Mouse (Mus musculus): Measurements from ENCODE around the gene Foxl1.
A peak's percentile ranks its signal among the peaks of the same experiment; 100 is the strongest.
"Not testable (repeated sequence)": the region's sequence is repeated elsewhere in the genome, so short reads cannot be mapped to it uniquely, and the experiment has no call there.

Foxl1 gene

GRCm38 (mm10) chr8:121125311-121125876, 2.3 kb upstream of the Foxl1 start:
- DNase-seq = peak; percentile 67

GRCm38 (mm10) chr8:121126191-121126590, 1.5 kb upstream of the Foxl1 start:
- no peak for DNase-seq

GRCm38 (mm10) chr8:121126694-121127093, 1.0 kb upstream of the Foxl1 start:
- DNase-seq = no peak

GRCm38 (mm10) chr8:121127291-121127701, 444 bp upstream of the Foxl1 start:
- peak in 1 of 2 experiments; percentile 54 for DNase-seq

- DNase-seq = no peak
These were observed 958 bp downstream of the Foxl1 start for GRCm38 (mm10) chr8:121128531-121129264.

GRCm38 (mm10) chr8:121129265-121129940, 1.7 kb downstream of the Foxl1 start:
- DNase-seq = no peak

- no peak for DNase-seq
These were observed 2.8 kb downstream of the Foxl1 start for GRCm38 (mm10) chr8:121130522-121130921.

GRCm38 (mm10) chr8:121132961-121133513, 5.3 kb downstream of the Foxl1 start:
- DNase-seq = no peak

GRCm38 (mm10) chr8:121134102-121134501, 6.4 kb downstream of the Foxl1 start:
- no peak for DNase-seq

- DNase-seq = no peak
These were observed 6.8 kb downstream of the Foxl1 start for GRCm38 (mm10) chr8:121134512-121134911.

GRCm38 (mm10) chr8:121136856-121137255, 9.1 kb downstream of the Foxl1 start:
- no peak for DNase-seq

GRCm38 (mm10) chr8:121145457-121146134, 17.9 kb downstream of the Foxl1 start:
- not testable (repeated sequence) for DNase-seq

GRCm38 (mm10) chr8:121148573-121149083, 20.9 kb downstream of the Foxl1 start:
- DNase-seq = no peak

- DNase-seq = peak; percentile 22 to 46
These were observed 24.7 kb downstream of the Foxl1 start for GRCm38 (mm10) chr8:121152394-121152793.

- no peak for DNase-seq
These were observed 29.3 kb downstream of the Foxl1 start for GRCm38 (mm10) chr8:121156990-121157491.

GRCm38 (mm10) chr8:121158812-121159211, 31.1 kb downstream of the Foxl1 start:
- no peak for DNase-seq

GRCm38 (mm10) chr8:121161437-121161836, 33.7 kb downstream of the Foxl1 start:
- no peak for DNase-seq

GRCm38 (mm10) chr8:121162413-121162812, 34.7 kb downstream of the Foxl1 start:
- no peak for DNase-seq

GRCm38 (mm10) chr8:121162906-121163695, 35.4 kb downstream of the Foxl1 start:
- no peak for DNase-seq

- peak; percentile 50 to 70 for DNase-seq
These were observed 36.3 kb downstream of the Foxl1 start for GRCm38 (mm10) chr8:121164017-121164469.

- no peak for DNase-seq
These were observed 40.3 kb downstream of the Foxl1 start for GRCm38 (mm10) chr8:121168033-121168432.

GRCm38 (mm10) chr8:121170116-121170515, 42.4 kb downstream of the Foxl1 start:
- DNase-seq = no peak

Data from lung, adult 18-20 months (tissue).